Mouse (Mus musculus) heart, embryonic 13.5 days (tissue): Measurements from ENCODE around the gene Ift27. TPM values are rescaled to one million over a fixed set of nuclear protein-coding genes. Genes with fewer than 3 reads are reported as not detected.
A peak's percentile ranks its signal among the peaks of the same experiment; 100 is the strongest.

Experiments
- ATAC-seq: fragments of 200-750 bp; cut with Nextera tagmentation; 2 replicates; pipeline ENCODE4 v1.8.0; 2017; ENCODE audit warnings: moderate TSS enrichment; ENCODE audit not compliant: insufficient number of reproducible peaks, low FRiP score, low TSS enrichment; ENCODE audit errors: extremely low read depth
- H3K27ac ChIP-seq: fragments of 300-500 bp; sonication (generic); replicated peaks from 2 replicates; pipeline ENCODE4 v1.5.1; 2015; ENCODE audit warnings: moderate library complexity, mild to moderate bottlenecking, inconsistent platforms
- H3K27me3 ChIP-seq: fragments of 300-500 bp; sonication (generic); replicated peaks from 2 replicates; pipeline ENCODE4 v1.6.1; 2015; ENCODE audit warnings: mild to moderate bottlenecking, inconsistent platforms
- H3K36me3 ChIP-seq: fragments of 300-500 bp; sonication (generic); 2 replicates; pipeline ENCODE4 v1.6.1; 2015; ENCODE audit warnings: mild to moderate bottlenecking, inconsistent platforms
- H3K4me1 ChIP-seq: fragments of 300-500 bp; sonication (generic); 2 replicates; pipeline ENCODE4 v1.6.1; 2015; ENCODE audit warnings: inconsistent platforms
- H3K4me2 ChIP-seq: fragments of 300-500 bp; sonication (generic); 2 replicates; pipeline ENCODE4 v1.6.1; 2015; ENCODE audit warnings: inconsistent platforms, mild to moderate bottlenecking, moderate library complexity
- H3K4me3 ChIP-seq: fragments of 300-500 bp; sonication (generic); 2 replicates; pipeline ENCODE4 v1.5.1; 2015; ENCODE audit warnings: moderate library complexity, mild to moderate bottlenecking, inconsistent platforms
- H3K9ac ChIP-seq: fragments of 300-500 bp; sonication (generic); 2 replicates; pipeline ENCODE4 v1.6.1; 2015; ENCODE audit warnings: inconsistent platforms, mild to moderate bottlenecking, moderate library complexity
- H3K9me3 ChIP-seq: fragments of 300-500 bp; sonication (generic); 2 replicates; pipeline ENCODE4 v1.6.1; 2016; ENCODE audit warnings: inconsistent platforms
- WGBS: fragments of 180-500 bp; shearing (Covaris S2); methylation state at CpG from one replicate; pipeline ENCODE4 v1.1.7; 2015; ENCODE audit warnings: mixed read lengths; 5-methylcytosine and 5-hydroxymethylcytosine counted together
- polyA plus RNA-seq: library from polyadenylated mRNA; unstranded; fragments of >200 nt; fragmentation: Nextera tagmentation; extraction: Ambion mirVana; gene quantifications from 2 replicates; pipeline ENCODE4 v1.2.1, GENCODE M21; 2015

Gene Ift27
- polyA plus RNA-seq, 1 experiment from 2014 or later: 41.0 TPM

- H3K4me2 ChIP-seq: no peak overlapping the region
- H3K9ac ChIP-seq: no peak overlapping the region
- no peak overlapping the region for H3K27ac ChIP-seq
- H3K36me3 ChIP-seq: no peaks in the 10 kb centered on the region
- H3K27me3 ChIP-seq: peaks cover 7% of the 10 kb centered on the region; the same call in 1 of the 2 replicates
- H3K9me3 ChIP-seq: no peaks in the 10 kb centered on the region
- 67% methylated on average over 8 of the region's 8 CpGs for WGBS
- ATAC-seq: no peak
- no peaks in the 10 kb centered on the region for H3K4me1 ChIP-seq
- no peak overlapping the region for H3K4me3 ChIP-seq
These were observed 33.7 kb downstream of the Ift27 start for GRCm38 (mm10) chr15:78140226-78140625.

GRCm38 (mm10) chr15:78134606-78135005, 39.3 kb downstream of the Ift27 start:
- H3K27me3 ChIP-seq: peaks cover 23% of the 10 kb centered on the region
- WGBS: 53% methylated on average over 6 of the region's 6 CpGs
- H3K27ac ChIP-seq: no peak overlapping the region

GRCm38 (mm10) chr15:78133389-78133788, 40.5 kb downstream of the Ift27 start:
- no peak overlapping the region for H3K27ac ChIP-seq
- H3K9ac ChIP-seq: no peak overlapping the region
- H3K27me3 ChIP-seq: peaks cover 25% of the 10 kb centered on the region
- H3K9me3 ChIP-seq: no peaks in the 10 kb centered on the region
- H3K4me1 ChIP-seq: no peaks in the 10 kb centered on the region
- H3K36me3 ChIP-seq: no peaks in the 10 kb centered on the region
- 45% methylated on average over 2 of the region's 2 CpGs for WGBS
- ATAC-seq: no peak
- H3K4me3 ChIP-seq: no peak overlapping the region
- H3K4me2 ChIP-seq: no peak overlapping the region

More at GRCm38 (mm10) chr15:78134606-78135005, 39.3 kb downstream of the Ift27 start:
- no peak for ATAC-seq
- Histone ChIP-seq H3K4me2 (no peak overlapping the region), H3K4me3 (no peak overlapping the region), H3K36me3 (no peaks in the 10 kb centered on the region), H3K9me3 (no peaks in the 10 kb centered on the region), H3K4me1 (no peaks in the 10 kb centered on the region), H3K9ac (no peak overlapping the region)

GRCm38 (mm10) chr15:78119704-78120103, 54.2 kb downstream of the Ift27 start, which contains the start of gene Cacng2:
Gene Cacng2 (minus strand): TSS chr15:78120028.
- Histone ChIP-seq H3K36me3 (no peaks in the 10 kb centered on the region), H3K27me3 (peaks cover 55% of the 10 kb centered on the region), H3K4me3 (peak within 1 kb of the TSS; percentile 35), H3K4me2 (peak within 1 kb of the TSS; percentile 68), H3K4me1 (peaks cover 4% of the 10 kb centered on the region), H3K9me3 (no peaks in the 10 kb centered on the region), H3K9ac (no peak within 1 kb of the TSS), H3K27ac (no peak within 1 kb of the TSS)
- peak; percentile 90 for ATAC-seq
- WGBS: 1% methylated on average over 42 of the region's 42 CpGs

- H3K9me3 ChIP-seq: no peaks in the 10 kb centered on the region
- H3K9ac ChIP-seq: no peak overlapping the region
- H3K4me3 ChIP-seq: peak overlapping the region; percentile 35
- ATAC-seq: no peak
- WGBS: 7% methylated on average over 39 of the region's 39 CpGs
- peak overlapping the region; percentile 68 for H3K4me2 ChIP-seq
- no peak overlapping the region for H3K27ac ChIP-seq
- H3K36me3 ChIP-seq: no peaks in the 10 kb centered on the region
- H3K27me3 ChIP-seq: peaks cover 55% of the 10 kb centered on the region
- H3K4me1 ChIP-seq: peaks cover 4% of the 10 kb centered on the region
These were observed 54.7 kb downstream of the Ift27 start for GRCm38 (mm10) chr15:78119248-78119647.

GRCm38 (mm10) chr15:78118275-78118995, 55.5 kb downstream of the Ift27 start:
- 65% methylated on average over 18 of the region's 18 CpGs for WGBS
- ATAC-seq: no peak
- H3K27ac ChIP-seq: no peak overlapping the region
- H3K4me2 ChIP-seq: no peak overlapping the region
- H3K36me3 ChIP-seq: no peaks in the 10 kb centered on the region
- no peak overlapping the region for H3K4me3 ChIP-seq
- no peaks in the 10 kb centered on the region for H3K9me3 ChIP-seq
- no peak overlapping the region for H3K9ac ChIP-seq
- H3K27me3 ChIP-seq: peaks cover 55% of the 10 kb centered on the region
- H3K4me1 ChIP-seq: peaks cover 4% of the 10 kb centered on the region

GRCm38 (mm10) chr15:78117731-78118130, 56.2 kb downstream of the Ift27 start:
- Histone ChIP-seq H3K27ac (no peak overlapping the region), H3K36me3 (no peaks in the 10 kb centered on the region), H3K4me2 (no peak overlapping the region), H3K27me3 (peaks cover 55% of the 10 kb centered on the region), H3K9me3 (no peaks in the 10 kb centered on the region), H3K4me3 (no peak overlapping the region), H3K4me1 (peaks cover 4% of the 10 kb centered on the region), H3K9ac (no peak overlapping the region)
- WGBS: 83% methylated on average over 16 of the region's 16 CpGs
- no peak for ATAC-seq

- H3K27me3 ChIP-seq: peaks cover 53% of the 10 kb centered on the region
- no peak overlapping the region for H3K4me3 ChIP-seq
- no peaks in the 10 kb centered on the region for H3K36me3 ChIP-seq
- no peak overlapping the region for H3K9ac ChIP-seq
- H3K4me2 ChIP-seq: no peak overlapping the region
- peaks cover 4% of the 10 kb centered on the region for H3K4me1 ChIP-seq
- no peak overlapping the region for H3K27ac ChIP-seq
- ATAC-seq: no peak
- 76% methylated on average over 10 of the region's 10 CpGs for WGBS
- H3K9me3 ChIP-seq: no peaks in the 10 kb centered on the region
These were observed 57.0 kb downstream of the Ift27 start for GRCm38 (mm10) chr15:78116936-78117335.

- H3K27me3 ChIP-seq: peaks cover 51% of the 10 kb centered on the region
- no peaks in the 10 kb centered on the region for H3K9me3 ChIP-seq
- H3K27ac ChIP-seq: no peak overlapping the region
- H3K4me3 ChIP-seq: no peak overlapping the region
- no peaks in the 10 kb centered on the region for H3K36me3 ChIP-seq
- peaks cover 4% of the 10 kb centered on the region for H3K4me1 ChIP-seq
- WGBS: 59% methylated on average over 10 of the region's 10 CpGs
- H3K4me2 ChIP-seq: no peak overlapping the region
- ATAC-seq: no peak
- no peak overlapping the region for H3K9ac ChIP-seq
These were observed 57.7 kb downstream of the Ift27 start for GRCm38 (mm10) chr15:78116244-78116643.

Other genes with a start within 250 kb of the Ift27 start
- gene Txn2, start 245.1 kb downstream of the Ift27 start, polyA plus RNA-seq: 248 and 278 TPM in 2 replicates
- 1.0 and 1.1 TPM in 2 replicates for gene Foxred2, start 217.4 kb downstream of the Ift27 start, polyA plus RNA-seq
- gene Eif3d, start 203.3 kb downstream of the Ift27 start, polyA plus RNA-seq: 134 and 143 TPM in 2 replicates
- not detected in 2 replicates for gene Cacng2, start 54.1 kb downstream of the Ift27 start, polyA plus RNA-seq
- gene Pvalb, start 32.3 kb upstream of the Ift27 start, polyA plus RNA-seq: 0.40 and 0.47 TPM in 2 replicates
- gene Ncf4, start 70.7 kb upstream of the Ift27 start, polyA plus RNA-seq: 5.3 and 7.5 TPM in 2 replicates
- 0.28 and 0.39 TPM in 2 replicates for gene Csf2rb2, start 131.6 kb upstream of the Ift27 start, polyA plus RNA-seq
- 0.94 and 1.3 TPM in 2 replicates for gene Csf2rb, start 151.6 kb upstream of the Ift27 start, polyA plus RNA-seq
- not detected in 2 replicates for gene Tex33, start 221.8 kb upstream of the Ift27 start, polyA plus RNA-seq
- gene Tst, start 231.8 kb upstream of the Ift27 start, polyA plus RNA-seq: 12.2 and 14.2 TPM in 2 replicates
- gene Mpst, start 232.3 kb upstream of the Ift27 start, polyA plus RNA-seq: 0.99 and 1.9 TPM in 2 replicates